Mouse (Mus musculus) lung, postnatal 14 days (tissue): ENCODE results near the gene Aqp6.

Experiments used
- DNase-seq: peaks from one replicate; pipeline ENCODE4 v3.0.0; 2021

Aqp6 gene

GRCm38 (mm10) chr15:99600986-99601822 is at the start of gene Aqp6:
Gene Aqp6, plus strand, starts transcription at chr15:99601400.
- no peak for DNase-seq

- no peak for DNase-seq
These were observed 47.4 kb upstream of the Aqp6 start for GRCm38 (mm10) chr15:99553767-99554166.

GRCm38 (mm10) chr15:99558947-99559346 is 42.3 kb upstream of the Aqp6 start:
- no peak for DNase-seq

GRCm38 (mm10) chr15:99560246-99560645 is 41.0 kb upstream of the Aqp6 start:
- DNase-seq, result no peak

GRCm38 (mm10) chr15:99567371-99567770 is 33.8 kb upstream of the Aqp6 start:
- DNase-seq, result no peak

- no peak for DNase-seq
These were observed 32.5 kb upstream of the Aqp6 start for GRCm38 (mm10) chr15:99568682-99569081.

GRCm38 (mm10) chr15:99569123-99569522 is 32.1 kb upstream of the Aqp6 start:
- DNase-seq, result no peak

- no peak for DNase-seq
These were observed 22.3 kb upstream of the Aqp6 start, which contains the start of gene Aqp2 for GRCm38 (mm10) chr15:99578802-99579485. Gene Aqp2, plus strand, starts transcription at chr15:99579055.

- peak; percentile 42 for DNase-seq
These were observed 17.5 kb upstream of the Aqp6 start for GRCm38 (mm10) chr15:99583463-99584344.

GRCm38 (mm10) chr15:99584407-99585202 is 16.6 kb upstream of the Aqp6 start:
- peak; percentile 42 for DNase-seq

GRCm38 (mm10) chr15:99585741-99586140 is 15.5 kb upstream of the Aqp6 start:
- no peak for DNase-seq

- DNase-seq, result no peak
These were observed 14.7 kb upstream of the Aqp6 start for GRCm38 (mm10) chr15:99586525-99586924.

GRCm38 (mm10) chr15:99589237-99589636 is 12.0 kb upstream of the Aqp6 start:
- DNase-seq, result no peak

GRCm38 (mm10) chr15:99589704-99590103 is 11.5 kb upstream of the Aqp6 start:
- no peak for DNase-seq

- DNase-seq, result peak; percentile 48
These were observed 10.6 kb upstream of the Aqp6 start, which contains the start of gene Aqp5 for GRCm38 (mm10) chr15:99590429-99591084. Gene Aqp5, plus strand, starts transcription at chr15:99590782.

- peak; percentile 53 for DNase-seq
These were observed 9.0 kb upstream of the Aqp6 start for GRCm38 (mm10) chr15:99592177-99592576.

GRCm38 (mm10) chr15:99592877-99593276 is 8.3 kb upstream of the Aqp6 start:
- no peak for DNase-seq

- DNase-seq, result peak; percentile 57
These were observed 6.2 kb upstream of the Aqp6 start for GRCm38 (mm10) chr15:99594951-99595350.

GRCm38 (mm10) chr15:99596056-99596687 is 5.0 kb upstream of the Aqp6 start:
- peak; percentile 87 for DNase-seq

GRCm38 (mm10) chr15:99596841-99597240 is 4.4 kb upstream of the Aqp6 start:
- DNase-seq, result no peak

- no peak for DNase-seq
These were observed 3.6 kb upstream of the Aqp6 start for GRCm38 (mm10) chr15:99597596-99597995.
